Mouse (Mus musculus) spleen, embryonic (tissue): ENCODE measurements around the gene Phb.

Source experiments
- CTCF ChIA-PET: fragments of 350-600 bp; sonication (Branson Sonifier 250); formaldehyde crosslinking; loops from one replicate; lab custom pipeline; 2022; lab: Charles Lee

Gene Phb

GRCm38 (mm10) chr11:95709534-95710040 is 42.8 kb downstream of the Phb start:
- CTCF ChIA-PET: interaction anchor here (0.5 kb wide), 1 partner anchor 602 kb away, joined by 14 read pairs; no protein-coding TSS in a partner anchor

DNA sequence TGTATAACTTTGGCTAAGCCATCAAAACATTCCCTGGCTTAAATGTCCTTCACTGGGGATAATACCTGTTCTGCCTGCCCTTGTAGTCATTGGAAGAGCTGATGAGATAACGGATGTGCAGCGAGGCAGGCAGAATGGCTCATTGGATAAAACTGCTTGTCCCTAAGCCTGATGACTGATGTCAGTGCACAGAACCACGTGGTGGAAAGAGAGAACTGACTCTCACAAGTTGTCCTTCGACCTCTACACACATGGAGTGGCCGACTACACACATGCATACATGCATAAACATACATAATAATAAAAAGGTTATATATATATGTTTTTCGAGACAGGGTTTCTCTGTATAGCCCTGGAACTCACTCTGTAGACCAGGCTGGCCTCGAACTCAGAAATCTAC is 43.7 kb downstream of the Phb start:
- CTCF ChIA-PET: no interaction called here

DNA sequence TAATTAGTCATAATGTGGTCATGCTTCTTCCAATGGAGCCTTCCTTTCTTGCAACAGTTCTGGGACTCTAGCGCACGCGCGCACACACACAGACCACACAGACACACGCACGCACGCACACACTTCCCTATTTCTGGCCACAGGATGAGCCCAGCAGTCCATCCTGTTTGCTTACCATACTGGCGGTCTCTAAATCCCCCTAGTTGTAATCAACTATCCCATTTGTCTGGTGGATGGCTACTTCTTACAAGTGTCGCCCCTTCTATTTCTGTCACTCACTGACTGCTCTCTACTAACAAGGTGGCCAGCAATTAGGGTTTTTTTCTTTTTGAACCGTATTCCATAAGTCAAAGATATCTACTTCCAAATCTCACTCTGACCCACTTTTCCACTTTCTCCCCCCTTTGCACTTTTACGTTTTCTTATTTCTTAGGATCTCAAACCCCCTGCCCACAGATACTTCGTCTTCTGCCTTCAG is 45.4 kb downstream of the Phb start:
- CTCF ChIA-PET: interaction anchor here (0.6 kb wide), 1 partner anchor 15 kb away, joined by 12 read pairs; no protein-coding TSS in a partner anchor

GRCm38 (mm10) chr11:95712563-95713224 is 45.9 kb downstream of the Phb start, which contains the start of gene Zfp652:
Zfp652 (plus strand) TSS chr11:95712673.
- CTCF ChIA-PET: no interaction called here

GRCm38 (mm10) chr11:95713225-95713810 is 46.6 kb downstream of the Phb start:
- CTCF ChIA-PET: no interaction called here

DNA sequence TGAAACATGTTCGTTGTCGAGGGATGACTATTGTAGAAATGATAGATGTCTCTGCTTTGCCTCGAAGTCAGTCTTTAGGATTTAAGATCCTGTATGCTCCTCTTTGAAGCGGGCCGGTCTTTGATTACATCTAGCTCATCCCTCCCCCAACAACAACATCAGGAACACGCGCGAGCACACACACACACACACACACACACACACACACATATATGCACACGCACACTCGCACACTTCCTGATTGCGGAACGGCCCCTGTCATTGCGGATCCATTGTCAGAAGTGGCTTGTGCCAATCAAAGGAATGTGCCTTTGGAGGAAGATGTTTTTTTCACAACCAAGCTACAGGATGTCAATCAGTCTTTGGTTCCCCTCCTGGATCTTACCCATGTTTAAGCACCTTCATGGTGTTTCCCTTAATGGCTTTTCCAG is 47.1 kb downstream of the Phb start:
- CTCF ChIA-PET: no interaction called here

GRCm38 (mm10) chr11:95714411-95714810 is 47.7 kb downstream of the Phb start:
- CTCF ChIA-PET: no interaction called here

GRCm38 (mm10) chr11:95716136-95716535 is 49.4 kb downstream of the Phb start:
- CTCF ChIA-PET: interaction anchor here (0.6 kb wide), 1 partner anchor 1711 kb away, joined by 4 read pairs; no protein-coding TSS in a partner anchor

DNA sequence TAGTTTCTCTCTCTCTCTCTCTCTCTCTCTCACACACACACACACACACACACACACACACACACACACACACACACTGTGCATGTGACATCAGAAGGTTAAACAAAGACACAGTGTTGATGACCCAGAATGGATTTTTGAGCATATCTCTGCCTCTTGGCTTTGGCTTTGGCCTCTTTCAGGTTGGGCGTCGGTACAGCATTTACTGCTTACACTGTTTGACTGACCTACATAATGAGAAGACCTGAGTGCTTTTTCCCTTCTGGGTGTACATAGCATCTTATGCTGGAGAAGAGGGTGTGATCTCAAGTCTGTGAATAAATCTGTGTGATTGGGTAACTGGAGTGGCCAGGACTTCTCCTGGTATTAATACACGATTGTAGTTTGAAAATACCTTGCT is 52.6 kb downstream of the Phb start:
- CTCF ChIA-PET: no interaction called here

GRCm38 (mm10) chr11:95723287-95723686 is 56.5 kb downstream of the Phb start, which contains the start of gene B130006D01Rik:
B130006D01Rik (plus strand) TSS chr11:95723587.
- CTCF ChIA-PET: no interaction called here

DNA sequence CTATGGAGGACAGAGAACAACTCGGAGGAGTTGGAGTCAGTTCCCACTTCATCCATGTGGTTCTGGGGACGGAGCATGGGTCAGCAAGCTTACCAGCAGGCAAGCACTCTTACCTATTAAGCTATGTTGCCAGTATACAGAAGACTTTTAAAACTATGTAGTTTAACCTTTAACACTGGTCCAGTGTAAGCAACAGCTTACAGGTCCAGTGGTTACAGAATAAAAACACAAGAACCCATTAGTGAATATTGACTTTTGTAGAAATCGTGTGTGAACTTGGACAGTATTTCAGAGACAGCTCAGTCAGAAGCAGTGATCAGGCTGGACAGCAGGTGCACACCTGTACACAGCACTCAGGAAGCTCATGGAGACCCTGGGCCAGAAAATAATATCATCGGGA is 57.7 kb downstream of the Phb start:
- CTCF ChIA-PET: no interaction called here

- CTCF ChIA-PET: no interaction called here
Measured at GRCm38 (mm10) chr11:95726156-95726555, 59.4 kb downstream of the Phb start.

DNA sequence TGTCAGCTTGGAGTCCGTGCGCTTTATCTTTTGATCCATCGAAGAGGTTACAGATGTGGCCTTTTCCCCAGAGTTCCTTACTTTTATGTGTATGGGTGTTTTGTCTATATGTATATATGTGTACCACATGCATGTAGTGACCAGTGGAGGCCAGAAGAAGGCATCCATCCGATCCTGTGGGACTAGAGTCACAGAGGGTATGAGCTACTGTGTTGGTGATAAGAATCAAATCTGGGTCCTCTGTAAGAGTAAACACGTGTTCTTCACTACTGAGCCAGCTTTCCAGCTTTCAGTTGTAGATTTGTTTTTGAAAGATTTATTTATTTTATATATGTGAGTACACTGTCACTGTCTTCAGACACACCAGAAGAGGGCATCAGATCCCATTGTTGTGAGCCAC is 61.2 kb downstream of the Phb start:
- CTCF ChIA-PET: no interaction called here

DNA sequence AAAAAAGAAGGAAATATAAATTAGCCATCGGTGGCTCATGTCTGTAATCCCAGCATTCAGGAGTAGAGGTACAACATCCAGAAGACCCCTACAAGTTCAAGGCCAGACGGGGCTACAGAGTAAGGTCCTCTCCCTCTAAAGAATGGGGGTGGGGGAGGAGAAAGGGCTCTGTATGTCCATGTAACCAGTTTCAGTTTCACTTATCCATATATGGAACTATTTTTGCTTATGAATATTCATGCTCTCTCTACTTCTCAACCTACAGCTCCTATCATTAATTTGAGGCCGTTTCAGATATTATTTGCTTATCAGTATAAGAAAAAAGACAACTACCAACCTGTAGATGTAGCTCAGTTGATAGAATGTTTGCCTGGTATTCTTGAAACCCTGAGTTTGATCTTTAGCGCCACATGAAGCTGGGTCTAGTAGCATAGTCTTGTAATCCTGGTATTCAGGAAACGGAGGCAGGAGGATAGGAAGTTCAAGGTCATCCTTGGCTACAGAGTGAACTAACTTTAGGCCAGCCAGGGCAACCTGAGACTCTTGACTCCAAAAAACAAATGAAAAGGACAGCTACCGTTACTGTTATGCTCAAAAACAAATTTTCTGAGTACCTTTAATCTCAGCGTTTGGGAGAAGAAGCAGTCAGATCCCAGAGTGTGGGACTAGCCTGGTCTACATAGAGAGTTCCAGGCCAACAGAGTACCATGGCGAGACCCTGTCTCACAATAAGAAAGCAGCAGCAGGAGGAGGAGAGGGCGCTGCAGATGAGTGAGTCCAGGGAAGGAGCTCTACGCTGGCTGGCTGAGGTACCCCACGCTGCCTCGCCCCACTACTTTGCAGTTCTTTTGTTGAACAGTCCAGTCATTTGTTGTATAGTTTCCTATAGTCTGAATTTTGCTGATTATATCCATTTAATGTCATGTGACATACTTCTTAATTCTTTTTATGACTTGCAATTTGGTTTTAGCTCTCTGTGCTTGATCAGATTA is 62.5 kb downstream of the Phb start:
- CTCF ChIA-PET: interaction anchor here (0.5 to 0.9 kb wide), 2 partner anchors 9 to 26 kb away, joined by 3 to 7 read pairs; no protein-coding TSS in a partner anchor
